Mouse (Mus musculus) ES-E14 (cell line): ENCODE measurements around the gene Kif11. TPM values are rescaled to one million over a fixed set of nuclear protein-coding genes. Genes with fewer than 3 reads are reported as not detected.

Experiments
- DNase-seq: peaks from one replicate; pipeline ENCODE4 v3.0.0-alpha.2; 2013; ENCODE audit warnings: low read depth, low spot score
- H3K27ac ChIP-seq: 2 replicates; pipeline ENCODE4 v1.5.1; 2012; ENCODE audit warnings: low read depth, mild to moderate bottlenecking, low read length, moderate library complexity, mixed read lengths; ENCODE audit not compliant: poor library complexity, insufficient read depth, severe bottlenecking
- H3K36me3 ChIP-seq: 2 replicates; pipeline ENCODE4 v1.6.1; 2012; ENCODE audit warnings: mild to moderate bottlenecking, low read length, moderate library complexity, mixed read lengths; ENCODE audit not compliant: control insufficient read depth, poor library complexity, insufficient read depth, severe bottlenecking
- H3K4me1 ChIP-seq, 2 experiments: fragments of 150-350 bp in 1 of 2; sonication (generic) in 1 of 2; 2 replicates each; pipeline ENCODE4 v1.6.1; 2012; ENCODE audit warnings: low read length in 2 of 2, mild to moderate bottlenecking in 1 of 2, mixed read lengths in 1 of 2; ENCODE audit not compliant: control insufficient read depth in 2 of 2, insufficient read depth in 2 of 2, poor library complexity in 1 of 2
- H3K4me3 ChIP-seq, 2 experiments: fragments of 150-350 bp in 1 of 2; sonication (generic) in 1 of 2; 2 replicates each; pipeline ENCODE4 v1.5.1; 2012; ENCODE audit warnings: low read length in 2 of 2, low read depth in 1 of 2, mild to moderate bottlenecking in 1 of 2, mixed read lengths in 1 of 2; ENCODE audit not compliant: insufficient read depth in 1 of 2, poor library complexity in 1 of 2, severe bottlenecking in 1 of 2
- H3K9ac ChIP-seq: 2 replicates; pipeline ENCODE4 v1.6.1; 2012; ENCODE audit warnings: low read depth, mild to moderate bottlenecking, low read length, mixed read lengths; ENCODE audit not compliant: poor library complexity, insufficient read depth, severe bottlenecking
- H3K9me3 ChIP-seq: fragments of 150-350 bp; sonication (generic); 2 replicates; pipeline ENCODE4 v1.6.1; 2012; ENCODE audit warnings: low read depth, mild to moderate bottlenecking, low read length; ENCODE audit not compliant: control insufficient read depth, insufficient read depth
- CHD2 ChIP-seq: IDR thresholded peaks from 2 replicates; pipeline ENCODE4 v1.6.1; 2014; ENCODE audit warnings: mild to moderate bottlenecking, low read depth, low read length, inconsistent platforms
- HCFC1 ChIP-seq: IDR thresholded peaks from 2 replicates; pipeline ENCODE4 v1.6.1; 2012; ENCODE audit warnings: low read length, inconsistent platforms, borderline replicate concordance; ENCODE audit not compliant: insufficient read depth
- MAFK ChIP-seq: IDR thresholded peaks from 2 replicates; pipeline ENCODE4 v1.6.1; 2014; ENCODE audit warnings: mild to moderate bottlenecking, low read depth, low read length, inconsistent platforms; ENCODE audit not compliant: insufficient read depth
- ZC3H11A ChIP-seq: IDR thresholded peaks from 2 replicates; pipeline ENCODE4 v1.6.1; 2012; ENCODE audit warnings: low read depth, mild to moderate bottlenecking, inconsistent platforms, low read length, borderline replicate concordance
- ZNF384 ChIP-seq: IDR thresholded peaks from 2 replicates; pipeline ENCODE4 v1.6.1; 2012; ENCODE audit warnings: low read depth, low read length, inconsistent platforms
- in situ Hi-C, 2 experiments: fragments of 600-800 bp; cut with MboI; formaldehyde crosslinking; loops; one replicate each; pipeline ENCODE4 v1.15.1; 2025; ENCODE audit warnings: low sequenced_read_pairs in 2 of 2, inconsistent platforms in 1 of 2; ENCODE audit not compliant: unreplicated experiment in 2 of 2
- total RNA-seq: library from RNA; depleted of rRNA; stranded (reverse); fragments of 300-350 nt; gene quantifications from 2 replicates; pipeline ENCODE4 v1.2.3, GENCODE M21; 2012

The Kif11 gene
- total RNA-seq, 1 experiment = 59.4 TPM

- Histone ChIP-seq H3K4me1 (peaks cover 3 to 6% of the 10 kb centered on the region in 2 experiments; a peak in 3 of 4 replicates), H3K9ac (no peak overlapping the region), H3K27ac (no peak overlapping the region), H3K4me3 (no peak overlapping the region), H3K36me3 (no peaks in the 10 kb centered on the region), H3K9me3 (no peaks in the 10 kb centered on the region)
- DNase-seq = no peak
- in situ Hi-C loops = no loop called here
- TF ChIP-seq CHD2 (no peak), ZC3H11A (no peak), MAFK (no peak), HCFC1 (no peak), ZNF384 (no peak)
Observed at GRCm38 (mm10) chr19:37335392-37335791, 40.8 kb upstream of the Kif11 start.

GRCm38 (mm10) chr19:37337752-37338151 lies 38.5 kb upstream of the Kif11 start, which contains the start of gene Ide:
Ide (minus strand) TSS chr19:37337852.
- Histone ChIP-seq H3K4me3 (no peak within 1 kb of the TSS), H3K9ac (no peak within 1 kb of the TSS), H3K9me3 (no peaks in the 10 kb centered on the region), H3K4me1 (peaks cover 7 to 10% of the 10 kb centered on the region in 2 experiments; a peak in 3 of 4 replicates), H3K36me3 (no peaks in the 10 kb centered on the region), H3K27ac (no peak within 1 kb of the TSS)
- TF ChIP-seq CHD2 = no peak
- in situ Hi-C loops = no loop called here
- DNase-seq = no peak

- Histone ChIP-seq H3K4me1 (peaks cover 7 to 10% of the 10 kb centered on the region in 2 experiments; a peak in 3 of 4 replicates), H3K36me3 (no peaks in the 10 kb centered on the region), H3K4me3 (no peak overlapping the region), H3K9me3 (no peaks in the 10 kb centered on the region), H3K27ac (no peak overlapping the region), H3K9ac (no peak overlapping the region)
- in situ Hi-C loops = no loop called here
- no peak for TF ChIP-seq HCFC1
- no peak for TF ChIP-seq ZC3H11A
- no peak for TF ChIP-seq MAFK
- TF ChIP-seq ZNF384 = no peak
- TF ChIP-seq CHD2 = no peak
- DNase-seq = no peak
Observed at GRCm38 (mm10) chr19:37340495-37340894, 35.7 kb upstream of the Kif11 start.

- no peak overlapping the region for H3K9ac ChIP-seq
- H3K9me3 ChIP-seq = no peaks in the 10 kb centered on the region
- peaks cover 7 to 10% of the 10 kb centered on the region in 2 experiments; a peak in 3 of 4 replicates for H3K4me1 ChIP-seq
- H3K36me3 ChIP-seq = no peaks in the 10 kb centered on the region
- in situ Hi-C loops = no loop called here
- no peak for TF ChIP-seq MAFK
- peak; percentile 25; the same call in 1 of the 2 replicates for TF ChIP-seq CHD2
- 0 out of 2 replicates have a peak, but pooled peaks have one; percentile 2 for TF ChIP-seq ZC3H11A
- no peak for TF ChIP-seq ZNF384
- no peak for TF ChIP-seq HCFC1
- H3K27ac ChIP-seq = no peak overlapping the region
- DNase-seq = no peak
- no peak overlapping the region for H3K4me3 ChIP-seq
Observed at GRCm38 (mm10) chr19:37340931-37341330, 35.3 kb upstream of the Kif11 start.

GRCm38 (mm10) chr19:37343899-37344298 lies 32.3 kb upstream of the Kif11 start:
- H3K4me3 ChIP-seq = no peak overlapping the region
- H3K9ac ChIP-seq = no peak overlapping the region
- DNase-seq = no peak
- in situ Hi-C loops = no loop called here
- TF ChIP-seq MAFK (no peak), ZC3H11A (no peak), HCFC1 (no peak), ZNF384 (no peak), CHD2 (no peak)
- no peak overlapping the region for H3K27ac ChIP-seq
- H3K36me3 ChIP-seq = no peaks in the 10 kb centered on the region
- peaks cover 7% of the 10 kb centered on the region in 2 experiments; a peak in 3 of 4 replicates for H3K4me1 ChIP-seq
- no peaks in the 10 kb centered on the region for H3K9me3 ChIP-seq
